Mouse (Mus musculus) ES-Bruce4 (cell line): ENCODE data around the gene Ptprk. TPM values are rescaled to one million over a fixed set of nuclear protein-coding genes. Genes with fewer than 3 reads are reported as not detected.

ENCODE experiments used
- H3K27ac ChIP-seq: 2 replicates; pipeline ENCODE4 v1.5.1; 2012; ENCODE audit warnings: low read length, inconsistent platforms; ENCODE audit not compliant: insufficient read depth
- H3K27me3 ChIP-seq: 2 replicates; pipeline ENCODE4 v1.6.1; 2012; ENCODE audit warnings: mild to moderate bottlenecking, low read length, inconsistent platforms; ENCODE audit not compliant: control insufficient read depth, poor library complexity, insufficient read depth, severe bottlenecking
- H3K36me3 ChIP-seq: 2 replicates; pipeline ENCODE4 v1.6.1; 2012; ENCODE audit warnings: inconsistent platforms, mild to moderate bottlenecking, low read length, moderate library complexity; ENCODE audit not compliant: control insufficient read depth, poor library complexity, insufficient read depth, severe bottlenecking
- H3K4me1 ChIP-seq: one replicate; pipeline ENCODE4 v1.8.1; 2011; ENCODE audit warnings: low read length; ENCODE audit not compliant: control insufficient read depth, insufficient read depth
- H3K4me3 ChIP-seq: 2 replicates; pipeline ENCODE4 v1.5.1; 2011; ENCODE audit warnings: low read depth, mild to moderate bottlenecking, low read length
- H3K9ac ChIP-seq: 2 replicates; pipeline ENCODE4 v1.6.1; 2012; ENCODE audit warnings: low read depth, mild to moderate bottlenecking, inconsistent platforms; ENCODE audit not compliant: poor library complexity, severe bottlenecking
- H3K9me3 ChIP-seq: replicated peaks from 2 replicates; pipeline ENCODE4 v1.6.1; 2012; ENCODE audit warnings: mild to moderate bottlenecking, low read length, inconsistent platforms; ENCODE audit not compliant: control insufficient read depth, poor library complexity, insufficient read depth, severe bottlenecking
- CTCF ChIP-seq: IDR thresholded peaks from one replicate; pipeline ENCODE4 v1.8.1; 2011; ENCODE audit warnings: low read depth, low read length
- EP300 ChIP-seq: IDR thresholded peaks from 2 replicates; pipeline ENCODE4 v1.6.1; 2011; ENCODE audit warnings: low read depth, low read length; ENCODE audit not compliant: insufficient read depth
- POLR2A ChIP-seq: IDR thresholded peaks from one replicate; pipeline ENCODE4 v1.8.1; 2011; ENCODE audit warnings: low read length; ENCODE audit not compliant: insufficient read depth
- polyA plus RNA-seq: library from polyadenylated mRNA; stranded (reverse); fragments of >200 nt; gene quantifications from 2 replicates; pipeline ENCODE4 v1.2.4, GENCODE M21; 2011; ENCODE audit warnings: low read depth; ENCODE audit not compliant: missing spikeins, insufficient read depth, insufficient read length

Gene Ptprk
- polyA plus RNA-seq, 1 experiment, result 48.9 TPM

DNA sequence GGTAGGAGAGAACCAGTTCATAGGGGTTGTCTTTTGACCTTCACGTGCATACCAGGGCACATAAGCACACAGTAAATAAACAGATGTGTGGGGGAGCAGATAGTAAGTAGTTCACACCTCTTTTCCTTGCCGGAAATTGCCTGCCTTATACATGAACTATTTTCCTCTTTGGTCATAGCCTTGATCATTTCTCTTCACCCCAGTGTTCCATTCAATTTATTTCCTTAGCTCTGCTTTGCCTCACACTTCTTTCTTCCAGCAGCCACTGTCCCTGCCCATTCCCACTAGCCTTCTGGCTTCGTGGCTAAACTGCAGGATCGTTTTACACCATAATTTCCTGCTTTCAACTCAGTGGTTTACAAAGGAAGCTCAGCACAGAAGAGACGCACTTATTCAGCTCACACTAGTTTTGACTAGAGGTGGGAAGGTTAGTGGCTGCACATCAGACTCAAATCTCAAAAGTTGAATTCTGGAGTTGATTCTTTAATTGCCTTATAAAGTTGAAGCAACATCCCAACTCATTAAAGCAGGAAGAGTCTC is 151.0 kb downstream of the Ptprk start:
- Histone ChIP-seq H3K4me3 (no peak overlapping the region), H3K9me3 (no peaks in the 10 kb centered on the region), H3K9ac (no peak overlapping the region), H3K36me3 (no peaks in the 10 kb centered on the region), H3K4me1 (no peaks in the 10 kb centered on the region), H3K27me3 (no peaks in the 10 kb centered on the region), H3K27ac (no peak overlapping the region)
- no peak for TF ChIP-seq EP300
- no peak for TF ChIP-seq POLR2A
- TF ChIP-seq CTCF, result no peak

DNA sequence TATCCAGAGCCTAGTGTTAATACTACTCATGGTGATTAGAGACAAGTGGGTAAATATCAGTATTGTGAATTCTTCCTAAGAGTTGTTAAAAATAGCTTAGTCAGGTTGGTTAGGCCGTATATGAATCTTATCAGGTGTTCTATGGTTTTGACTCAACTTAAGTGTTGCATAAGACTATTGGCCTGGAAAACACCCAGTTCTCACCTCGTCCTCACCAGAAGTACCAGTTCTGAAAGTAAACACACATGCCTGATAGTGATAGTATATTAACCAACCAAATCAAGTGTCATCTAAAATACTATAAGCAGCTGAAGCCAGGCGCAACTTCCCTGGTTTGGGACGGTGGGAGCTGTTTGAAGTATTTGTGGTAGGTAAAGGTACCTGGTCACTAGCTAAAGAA is 153.1 kb downstream of the Ptprk start:
- H3K36me3 ChIP-seq, result no peaks in the 10 kb centered on the region
- no peak for TF ChIP-seq CTCF
- no peaks in the 10 kb centered on the region for H3K27me3 ChIP-seq
- no peak overlapping the region for H3K9ac ChIP-seq
- no peaks in the 10 kb centered on the region for H3K9me3 ChIP-seq
- H3K27ac ChIP-seq, result no peak overlapping the region
- no peaks in the 10 kb centered on the region for H3K4me1 ChIP-seq
- no peak overlapping the region for H3K4me3 ChIP-seq

DNA sequence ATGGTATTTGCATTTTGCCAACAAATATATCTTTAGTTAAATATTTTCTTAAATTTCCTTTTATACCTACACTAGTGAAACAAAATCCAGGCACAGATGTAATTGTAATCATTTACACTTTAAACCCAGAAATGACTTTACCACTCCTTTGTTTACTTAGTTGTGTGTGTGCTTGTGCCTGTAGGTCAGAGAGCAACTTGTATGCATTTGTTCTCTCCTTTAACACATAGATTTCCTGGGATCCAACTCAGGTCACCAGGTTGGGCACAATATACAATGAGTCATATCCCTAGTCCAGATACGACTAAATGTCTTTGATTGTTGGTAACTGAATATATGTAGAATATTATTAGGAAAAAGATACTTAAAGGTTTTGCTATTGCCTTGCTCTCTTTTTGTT is 153.6 kb downstream of the Ptprk start:
- Histone ChIP-seq H3K27ac (no peak overlapping the region), H3K9ac (no peak overlapping the region)

DNA sequence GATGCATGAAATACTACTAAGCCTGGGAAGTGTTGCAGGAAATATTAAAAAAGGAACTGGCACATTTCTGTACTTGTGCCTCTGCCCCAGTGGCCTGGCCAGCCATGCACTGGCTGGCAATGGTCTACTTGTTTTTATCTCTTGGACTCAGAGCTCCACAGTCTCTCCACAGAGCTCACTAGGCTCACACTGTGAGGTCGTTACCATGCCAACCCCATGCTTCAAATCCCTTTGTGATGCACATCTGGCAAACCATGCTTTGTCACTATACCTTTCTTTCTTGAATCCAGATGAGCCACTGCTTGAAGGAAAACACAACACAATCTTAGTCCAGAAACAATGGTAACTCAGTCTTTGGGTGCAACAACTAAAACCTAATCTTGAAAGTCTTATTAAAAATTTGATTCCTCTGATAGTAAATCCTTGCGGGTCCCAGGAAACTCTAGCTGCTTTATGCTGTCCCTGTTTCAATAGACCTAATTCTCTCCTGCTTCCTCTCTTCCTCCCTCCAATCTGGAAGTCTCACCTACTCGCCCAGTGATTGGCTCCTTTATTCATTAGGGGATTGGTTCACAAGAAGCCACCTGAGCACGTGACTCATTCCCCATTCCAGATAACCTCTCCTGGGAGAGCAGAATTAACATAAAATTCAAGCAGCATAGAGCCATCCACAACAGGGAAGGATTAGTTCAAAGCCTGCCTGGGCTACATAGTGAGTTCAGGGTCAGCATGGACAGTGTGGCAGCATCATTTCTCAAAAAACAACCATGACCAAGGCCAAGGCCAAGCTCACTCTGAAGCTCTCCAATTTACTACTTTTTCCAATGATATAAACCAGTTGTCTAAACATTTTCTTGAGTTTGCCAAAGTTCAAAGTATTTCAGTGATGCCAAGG is 157.9 kb downstream of the Ptprk start:
- H3K9me3 ChIP-seq, result no peaks in the 10 kb centered on the region
- H3K27me3 ChIP-seq, result no peaks in the 10 kb centered on the region
- no peaks in the 10 kb centered on the region for H3K4me1 ChIP-seq
- no peak overlapping the region for H3K4me3 ChIP-seq
- peak overlapping the region; percentile 67 for H3K27ac ChIP-seq
- H3K36me3 ChIP-seq, result no peaks in the 10 kb centered on the region
- no peak overlapping the region for H3K9ac ChIP-seq
- TF ChIP-seq CTCF (no peak), POLR2A (no peak), EP300 (no peak)

More for the DNA sequence above, 153.6 kb downstream of the Ptprk start:
- Histone ChIP-seq H3K4me1 (no peaks in the 10 kb centered on the region), H3K4me3 (no peak overlapping the region), H3K9me3 (no peaks in the 10 kb centered on the region), H3K27me3 (no peaks in the 10 kb centered on the region), H3K36me3 (no peaks in the 10 kb centered on the region)
- TF ChIP-seq EP300 (no peak), CTCF (no peak), POLR2A (no peak)

DNA sequence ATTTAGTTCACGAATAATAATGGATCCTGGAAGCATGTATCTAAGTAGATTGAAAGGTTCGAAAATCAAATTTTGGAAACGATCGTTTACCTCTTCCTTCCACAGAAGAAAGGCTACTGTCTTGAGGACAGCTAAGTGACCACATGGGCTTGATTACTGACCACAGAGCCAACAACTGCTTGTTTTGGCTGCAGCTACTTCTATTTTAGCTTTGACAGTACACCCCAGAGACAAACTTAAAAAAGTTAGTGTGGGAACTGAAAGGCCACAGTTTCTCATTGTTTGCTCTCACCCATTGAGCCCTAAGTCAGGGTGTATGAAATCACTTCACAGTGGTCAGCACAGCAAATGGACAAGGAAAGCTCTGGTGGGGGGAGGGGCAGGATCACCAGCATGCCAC is 174.4 kb downstream of the Ptprk start:
- Histone ChIP-seq H3K4me3 (no peak overlapping the region), H3K9ac (no peak overlapping the region), H3K36me3 (no peaks in the 10 kb centered on the region), H3K4me1 (peaks cover 2% of the 10 kb centered on the region), H3K9me3 (no peaks in the 10 kb centered on the region), H3K27ac (no peak overlapping the region), H3K27me3 (no peaks in the 10 kb centered on the region)
- TF ChIP-seq CTCF, result no peak
- TF ChIP-seq EP300, result no peak
- no peak for TF ChIP-seq POLR2A

DNA sequence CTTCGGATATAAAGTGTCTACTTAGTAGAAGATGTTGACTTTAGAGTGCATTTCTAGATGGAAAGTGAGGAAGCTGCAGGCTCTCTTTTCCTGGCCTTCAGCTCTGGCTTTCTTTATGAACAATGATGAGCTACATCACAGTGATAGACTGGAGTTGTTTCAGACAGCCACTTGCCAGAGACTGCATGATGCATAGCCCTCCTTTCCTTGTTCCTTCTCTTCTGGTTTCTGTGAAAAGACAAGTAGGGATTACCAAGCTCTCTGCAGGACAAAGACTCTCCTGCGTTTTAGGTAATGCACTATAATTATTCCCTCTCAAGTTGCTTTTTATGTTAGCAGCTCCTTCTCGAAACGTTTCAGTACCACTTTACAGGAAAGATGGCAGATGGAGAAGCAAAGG is 176.8 kb downstream of the Ptprk start:
- no peak for TF ChIP-seq POLR2A
- TF ChIP-seq EP300, result no peak
- no peak for TF ChIP-seq CTCF
- no peak overlapping the region for H3K27ac ChIP-seq
- no peaks in the 10 kb centered on the region for H3K36me3 ChIP-seq
- H3K27me3 ChIP-seq, result no peaks in the 10 kb centered on the region
- no peak overlapping the region for H3K9ac ChIP-seq
- H3K9me3 ChIP-seq, result no peaks in the 10 kb centered on the region
- H3K4me3 ChIP-seq, result no peak overlapping the region
- no peaks in the 10 kb centered on the region for H3K4me1 ChIP-seq
